Mouse (Mus musculus): ENCODE results near the gene Jazf1.

DNA sequence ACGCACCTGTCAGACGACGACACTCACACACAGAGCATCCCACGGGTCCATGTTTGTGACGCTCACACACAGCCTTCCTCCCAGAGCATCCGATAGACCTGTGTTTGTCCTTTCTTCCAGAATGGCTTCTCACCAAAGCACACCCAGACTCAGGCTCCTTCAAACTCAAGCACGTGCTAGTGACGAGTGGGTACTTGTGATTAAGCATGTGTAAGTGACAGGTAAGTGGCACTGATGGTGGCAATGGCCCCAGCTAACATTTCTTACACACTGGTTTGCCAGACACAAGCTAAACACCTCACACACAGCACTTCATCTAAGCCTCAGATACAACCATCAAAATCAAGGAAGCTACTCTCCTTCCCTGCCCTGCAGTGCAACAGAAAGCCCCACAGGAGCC is 77.6 kb downstream of the Jazf1 start:
- no peak for TF ChIP-seq CTCF (IDR thresholded peaks at IDR 0.05; ENCODE audit: extremely low read depth, insufficient read depth, insufficient read length, insufficient replicate concordance)
- TF ChIP-seq POLR2A (IDR thresholded peaks at IDR 0.05; ENCODE audit: low read depth, low read length), result no peak

Data from spleen, adult 2 months (tissue).